Mouse (Mus musculus) midbrain, embryonic 13.5 days (tissue): ENCODE data around the gene Snx18. TPM values are rescaled to one million over a fixed set of nuclear protein-coding genes. Genes with fewer than 3 reads are reported as not detected.
A peak's percentile ranks its signal among the peaks of the same experiment; 100 is the strongest.

Source experiments
- ATAC-seq: fragments of 200-750 bp; cut with Nextera tagmentation; 2 replicates; pipeline ENCODE4 v1.8.0; 2017; ENCODE audit warnings: mild to moderate bottlenecking, moderate TSS enrichment, moderate library complexity
- H3K27ac ChIP-seq: fragments of 300-500 bp; sonication (generic); 2 replicates; pipeline ENCODE4 v1.5.1; 2015; ENCODE audit warnings: inconsistent platforms, mild to moderate bottlenecking, moderate library complexity
- H3K27me3 ChIP-seq: fragments of 300-500 bp; sonication (generic); 2 replicates; pipeline ENCODE4 v1.6.1; 2015; ENCODE audit warnings: mild to moderate bottlenecking, inconsistent platforms
- H3K36me3 ChIP-seq: fragments of 300-500 bp; sonication (generic); 2 replicates; pipeline ENCODE4 v1.6.1; 2015; ENCODE audit warnings: mild to moderate bottlenecking, inconsistent platforms
- H3K4me1 ChIP-seq: fragments of 300-500 bp; sonication (generic); replicated peaks from 2 replicates; pipeline ENCODE4 v1.6.1; 2015; ENCODE audit warnings: inconsistent platforms
- H3K4me2 ChIP-seq: fragments of 300-500 bp; sonication (generic); replicated peaks from 2 replicates; pipeline ENCODE4 v1.6.1; 2015; ENCODE audit warnings: moderate library complexity, mild to moderate bottlenecking, inconsistent platforms
- H3K4me3 ChIP-seq: fragments of 300-500 bp; sonication (generic); replicated peaks from 2 replicates; pipeline ENCODE4 v1.5.1; 2015; ENCODE audit warnings: mild to moderate bottlenecking, inconsistent platforms
- H3K9ac ChIP-seq: fragments of 300-500 bp; sonication (generic); replicated peaks from 2 replicates; pipeline ENCODE4 v1.6.1; 2015; ENCODE audit warnings: mild to moderate bottlenecking, inconsistent platforms
- H3K9me3 ChIP-seq: fragments of 300-500 bp; sonication (generic); 2 replicates; pipeline ENCODE4 v1.6.1; 2016; ENCODE audit warnings: mild to moderate bottlenecking, inconsistent platforms
- WGBS: fragments of 180-500 bp; shearing (Covaris S2); methylation state at CpG from one replicate; pipeline ENCODE4 v1.1.7; 2015; 5-methylcytosine and 5-hydroxymethylcytosine counted together
- polyA plus RNA-seq: library from polyadenylated mRNA; unstranded; fragments of >200 nt; fragmentation: Nextera tagmentation; extraction: Ambion mirVana; gene quantifications from 2 replicates; pipeline ENCODE4 v1.2.1, GENCODE M21; 2015

Snx18 gene
- polyA plus RNA-seq, 1 experiment from 2014 or later: 8.6 TPM

GRCm38 (mm10) chr13:113591336-113591735, 27.0 kb downstream of the Snx18 start:
- H3K27me3 ChIP-seq: no peaks in the 10 kb centered on the region
- H3K27ac ChIP-seq: no peak overlapping the region
- H3K4me3 ChIP-seq: no peak overlapping the region
- peaks cover 29% of the 10 kb centered on the region for H3K4me1 ChIP-seq
- H3K36me3 ChIP-seq: peaks cover 28% of the 10 kb centered on the region
- H3K9me3 ChIP-seq: no peaks in the 10 kb centered on the region
- WGBS: 87% methylated on average over 11 of the region's 11 CpGs
- no peak overlapping the region for H3K9ac ChIP-seq
- no peak for ATAC-seq
- no peak overlapping the region for H3K4me2 ChIP-seq

DNA sequence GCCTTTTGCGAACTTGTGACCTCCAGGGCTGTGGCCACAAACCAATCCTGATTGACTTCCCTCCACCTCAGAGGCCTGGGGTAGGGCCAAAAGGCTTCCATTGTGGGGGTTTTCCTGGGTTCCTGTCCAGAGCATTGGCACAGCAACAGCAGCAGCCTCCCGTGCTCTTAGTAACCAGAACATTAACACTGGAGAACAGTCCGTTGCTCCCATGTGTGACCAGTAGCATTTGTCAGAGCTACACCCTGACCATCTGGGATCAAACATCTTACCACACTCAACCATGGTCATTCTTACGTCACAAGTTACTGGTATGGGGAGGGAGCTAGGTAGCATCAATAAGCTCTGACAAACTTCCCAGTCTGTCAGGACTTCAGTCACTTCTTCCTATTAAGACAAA, 28.1 kb downstream of the Snx18 start:
- H3K27me3 ChIP-seq: no peaks in the 10 kb centered on the region
- H3K4me2 ChIP-seq: no peak overlapping the region
- peaks cover 28% of the 10 kb centered on the region for H3K36me3 ChIP-seq
- H3K9me3 ChIP-seq: no peaks in the 10 kb centered on the region
- no peak overlapping the region for H3K9ac ChIP-seq
- peaks cover 18% of the 10 kb centered on the region for H3K4me1 ChIP-seq
- no peak overlapping the region for H3K4me3 ChIP-seq
- no peak for ATAC-seq
- WGBS: 95% methylated on average over 4 of the region's 4 CpGs
- H3K27ac ChIP-seq: no peak overlapping the region

DNA sequence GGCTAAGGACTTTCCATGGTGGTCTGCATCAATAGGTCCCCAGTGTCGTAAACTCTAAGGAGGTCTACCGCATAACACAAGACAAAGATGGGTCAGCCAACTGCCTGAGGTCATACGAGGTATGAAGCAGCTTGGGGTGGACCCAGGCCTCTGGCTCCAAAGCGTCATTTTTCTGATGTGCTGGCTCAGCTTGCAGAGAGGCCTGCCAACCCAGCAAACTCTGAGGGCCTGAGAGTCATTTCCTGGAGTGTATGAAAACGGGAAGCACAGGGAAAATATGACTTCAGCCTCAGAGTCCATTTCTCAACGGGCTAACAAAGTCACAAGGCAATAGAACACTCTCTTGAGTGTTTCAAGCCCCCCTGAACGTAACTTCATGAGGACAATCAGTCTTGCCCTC, 28.9 kb downstream of the Snx18 start:
- Histone ChIP-seq H3K4me3 (no peak overlapping the region), H3K4me1 (peaks cover 16% of the 10 kb centered on the region), H3K4me2 (no peak overlapping the region), H3K27ac (no peak overlapping the region), H3K27me3 (no peaks in the 10 kb centered on the region), H3K36me3 (peaks cover 28% of the 10 kb centered on the region), H3K9ac (no peak overlapping the region), H3K9me3 (no peaks in the 10 kb centered on the region)
- no peak for ATAC-seq
- 88% methylated on average over 7 of the region's 7 CpGs for WGBS

GRCm38 (mm10) chr13:113587200-113587936, 31.0 kb downstream of the Snx18 start:
- Histone ChIP-seq H3K4me2 (peak overlapping the region; percentile 28; the same call in 1 of the 2 replicates), H3K27me3 (no peaks in the 10 kb centered on the region), H3K4me1 (peaks cover 16% of the 10 kb centered on the region), H3K9ac (peak overlapping the region; percentile 28; the same call in 1 of the 2 replicates), H3K27ac (peak overlapping the region; percentile 73), H3K36me3 (peaks cover 18% of the 10 kb centered on the region), H3K9me3 (no peaks in the 10 kb centered on the region), H3K4me3 (no peak overlapping the region)
- 5% methylated on average over 15 of the region's 15 CpGs for WGBS
- peak; percentile 96 for ATAC-seq

DNA sequence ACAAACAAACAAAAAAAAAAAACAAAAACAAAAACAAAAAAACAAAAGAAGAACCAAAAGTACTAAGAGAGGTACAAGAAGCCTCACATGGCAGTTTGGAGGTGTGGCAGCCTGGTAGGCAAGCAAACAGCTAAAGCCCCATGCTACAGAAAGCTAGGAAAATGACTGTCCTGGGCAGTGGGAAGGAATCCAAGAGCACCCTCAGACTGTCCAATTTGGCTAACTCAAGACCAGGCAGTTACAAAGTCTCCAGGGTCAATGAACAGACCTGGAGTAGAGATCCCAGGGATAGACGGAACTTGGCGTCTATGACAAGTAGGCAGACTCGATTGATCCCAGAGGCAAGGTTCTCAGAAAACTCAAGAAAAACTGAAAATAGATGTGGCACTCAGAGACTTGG, 32.8 kb downstream of the Snx18 start:
- Histone ChIP-seq H3K9ac (no peak overlapping the region), H3K4me3 (no peak overlapping the region), H3K36me3 (peaks cover 6% of the 10 kb centered on the region), H3K4me2 (no peak overlapping the region), H3K27me3 (no peaks in the 10 kb centered on the region), H3K9me3 (no peaks in the 10 kb centered on the region), H3K27ac (no peak overlapping the region), H3K4me1 (peaks cover 16% of the 10 kb centered on the region)
- WGBS: 96% methylated on average over 3 of the region's 3 CpGs
- ATAC-seq: no peak

- ATAC-seq: no peak
- no peak overlapping the region for H3K4me2 ChIP-seq
- H3K9ac ChIP-seq: no peak overlapping the region
- no peaks in the 10 kb centered on the region for H3K36me3 ChIP-seq
- H3K4me3 ChIP-seq: no peak overlapping the region
- no peak overlapping the region for H3K27ac ChIP-seq
- H3K4me1 ChIP-seq: peaks cover 16% of the 10 kb centered on the region
- 73% methylated on average over 6 of the region's 6 CpGs for WGBS
- no peaks in the 10 kb centered on the region for H3K27me3 ChIP-seq
- no peaks in the 10 kb centered on the region for H3K9me3 ChIP-seq
Observed at GRCm38 (mm10) chr13:113584431-113584830, 33.9 kb downstream of the Snx18 start.

GRCm38 (mm10) chr13:113583563-113583962, 34.8 kb downstream of the Snx18 start:
- WGBS: 84% methylated on average over 4 of the region's 4 CpGs
- Histone ChIP-seq H3K36me3 (no peaks in the 10 kb centered on the region), H3K4me2 (no peak overlapping the region), H3K9me3 (no peaks in the 10 kb centered on the region), H3K27ac (no peak overlapping the region), H3K9ac (no peak overlapping the region), H3K27me3 (no peaks in the 10 kb centered on the region), H3K4me1 (peaks cover 16% of the 10 kb centered on the region), H3K4me3 (no peak overlapping the region)
- no peak for ATAC-seq

DNA sequence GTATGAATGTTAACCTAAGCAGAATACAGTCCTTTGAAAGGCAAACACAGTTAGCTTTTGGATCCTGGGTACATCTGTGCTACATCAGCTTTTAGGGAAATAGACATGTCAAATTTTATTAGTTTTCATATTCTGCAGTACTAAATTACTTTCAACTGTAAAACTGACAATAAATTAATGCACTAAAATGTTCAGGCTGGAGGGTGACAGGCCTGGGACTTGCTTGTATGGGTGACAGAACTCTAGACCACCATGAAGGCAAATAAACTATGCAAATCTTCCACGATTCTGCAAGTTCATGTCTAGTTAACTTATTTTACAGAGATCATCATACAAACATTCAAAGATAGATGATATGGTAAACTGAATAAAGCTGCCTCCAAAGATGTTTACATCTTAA, 36.3 kb downstream of the Snx18 start:
- 77% methylated on average over 1 of the region's 1 CpGs for WGBS
- no peak overlapping the region for H3K4me3 ChIP-seq
- H3K4me2 ChIP-seq: no peak overlapping the region
- H3K9me3 ChIP-seq: no peaks in the 10 kb centered on the region
- H3K4me1 ChIP-seq: peaks cover 5% of the 10 kb centered on the region
- no peak for ATAC-seq
- H3K27ac ChIP-seq: no peak overlapping the region
- H3K27me3 ChIP-seq: no peaks in the 10 kb centered on the region
- H3K36me3 ChIP-seq: no peaks in the 10 kb centered on the region
- H3K9ac ChIP-seq: no peak overlapping the region

DNA sequence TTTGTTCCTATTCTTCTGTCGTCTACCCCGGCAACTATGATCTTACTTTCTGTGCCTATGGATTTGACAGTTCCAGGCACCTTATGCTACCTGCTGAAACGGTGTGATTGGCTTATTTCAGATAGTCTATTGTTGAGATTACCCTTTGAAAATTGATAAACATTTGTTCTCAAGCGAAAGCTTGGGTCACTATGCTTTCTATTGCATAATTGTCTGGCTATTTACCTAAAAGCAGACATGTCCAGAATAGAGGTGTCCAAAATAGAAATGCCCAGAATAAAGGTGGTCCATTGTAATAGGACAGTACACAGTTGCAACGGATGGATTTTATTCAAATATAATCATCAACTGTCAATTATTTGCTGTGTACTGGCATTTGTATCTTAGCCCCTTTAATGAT, 36.9 kb downstream of the Snx18 start:
- Histone ChIP-seq H3K9me3 (no peaks in the 10 kb centered on the region), H3K27ac (no peak overlapping the region), H3K36me3 (no peaks in the 10 kb centered on the region), H3K4me1 (no peaks in the 10 kb centered on the region), H3K4me3 (no peak overlapping the region), H3K27me3 (no peaks in the 10 kb centered on the region), H3K9ac (no peak overlapping the region), H3K4me2 (no peak overlapping the region)
- WGBS: 89% methylated on average over 5 of the region's 5 CpGs
- no peak for ATAC-seq

GRCm38 (mm10) chr13:113580400-113580790, 38.0 kb downstream of the Snx18 start:
- WGBS: 80% methylated on average over 6 of the region's 6 CpGs
- Histone ChIP-seq H3K9ac (no peak overlapping the region), H3K27ac (no peak overlapping the region), H3K9me3 (no peaks in the 10 kb centered on the region), H3K4me2 (no peak overlapping the region), H3K4me1 (no peaks in the 10 kb centered on the region), H3K36me3 (no peaks in the 10 kb centered on the region), H3K4me3 (no peak overlapping the region), H3K27me3 (no peaks in the 10 kb centered on the region)
- no peak for ATAC-seq

DNA sequence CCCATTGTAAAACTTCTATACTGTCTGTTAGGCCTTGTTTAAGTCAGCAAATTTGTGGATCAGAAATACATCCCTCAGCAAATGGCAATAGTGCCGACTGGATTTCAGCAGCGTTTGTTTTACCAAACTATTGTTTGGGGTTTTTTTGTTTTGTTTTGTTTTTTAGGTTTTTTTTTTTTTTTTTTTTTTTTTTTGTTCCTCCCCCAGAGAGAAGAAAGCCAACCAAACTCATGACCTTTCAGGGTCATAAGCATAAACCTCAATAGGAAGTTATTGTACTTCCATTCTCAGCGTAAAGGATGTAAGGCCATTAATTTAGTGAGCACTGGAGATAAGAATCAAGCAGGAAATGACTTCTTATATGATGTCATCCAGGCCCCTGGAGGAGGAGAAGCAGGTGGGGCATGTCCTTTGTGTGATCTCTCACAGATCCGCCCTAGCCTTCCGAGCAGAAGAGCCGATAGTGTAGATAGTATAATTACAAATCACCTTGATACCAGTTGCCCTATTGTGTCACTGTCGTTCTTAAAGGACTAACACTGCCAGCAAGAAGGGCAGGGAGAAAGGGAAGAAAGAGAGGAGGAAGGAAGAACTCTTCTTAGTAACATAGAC, 38.5 kb downstream of the Snx18 start:
- no peak overlapping the region for H3K27ac ChIP-seq
- ATAC-seq: no peak
- no peak overlapping the region for H3K9ac ChIP-seq
- no peaks in the 10 kb centered on the region for H3K9me3 ChIP-seq
- WGBS: 63% methylated on average over 7 of the region's 7 CpGs
- no peaks in the 10 kb centered on the region for H3K4me1 ChIP-seq
- no peaks in the 10 kb centered on the region for H3K36me3 ChIP-seq
- no peaks in the 10 kb centered on the region for H3K27me3 ChIP-seq
- H3K4me3 ChIP-seq: no peak overlapping the region
- H3K4me2 ChIP-seq: no peak overlapping the region

- H3K4me3 ChIP-seq: no peak overlapping the region
- H3K27ac ChIP-seq: no peak overlapping the region
- WGBS: 90% methylated on average over 13 of the region's 13 CpGs
- H3K9me3 ChIP-seq: no peaks in the 10 kb centered on the region
- no peak overlapping the region for H3K9ac ChIP-seq
- ATAC-seq: no peak
- no peaks in the 10 kb centered on the region for H3K4me1 ChIP-seq
- H3K4me2 ChIP-seq: no peak overlapping the region
- H3K27me3 ChIP-seq: no peaks in the 10 kb centered on the region
- H3K36me3 ChIP-seq: no peaks in the 10 kb centered on the region
Observed at GRCm38 (mm10) chr13:113574232-113574631, 44.1 kb downstream of the Snx18 start.
